Mouse (Mus musculus) ovary, adult 10 weeks (tissue): ENCODE measurements around the gene Mustn1. TPM values are rescaled to one million over a fixed set of nuclear protein-coding genes. Genes with fewer than 3 reads are reported as not detected.

Experiments used
- polyA plus RNA-seq: library from polyadenylated mRNA; stranded (reverse); fragments of 350-450 nt; fragmentation: Illumina TruSeq; extraction: RNeasy Lipid Tissue Mini Kit (QIAGEN cat#74804); gene quantifications from one replicate; pipeline ENCODE4 v1.2.3, GENCODE M21; 2014

Mustn1 gene
- 4.1 TPM for polyA plus RNA-seq

GRCm38 (mm10) chr14:30878958-30879571 is at the start of gene Mustn1:
Gene Mustn1 (plus strand): TSS chr14:30879200.

GRCm38 (mm10) chr14:30886204-30886603 is 7.2 kb downstream of the Mustn1 start, which contains the start of gene Itih4:
Gene Itih4 (plus strand): TSS chr14:30886476.

GRCm38 (mm10) chr14:30923375-30924105 is 44.5 kb downstream of the Mustn1 start, which contains the start of gene Itih3:
Gene Itih3 (minus strand): TSS chr14:30923760.

Other genes starting within 250 kb of the Mustn1 start
- 24.8 TPM for gene Rft1, start 224.8 kb upstream of the Mustn1 start, polyA plus RNA-seq
- 23.0 TPM for gene Sfmbt1, start 164.4 kb upstream of the Mustn1 start, polyA plus RNA-seq
- 8.4 TPM for gene Tmem110, start 53.6 kb upstream of the Mustn1 start, polyA plus RNA-seq
- not detected for gene Itih4, start 7.3 kb downstream of the Mustn1 start, polyA plus RNA-seq
- gene Itih3, start 44.6 kb downstream of the Mustn1 start, polyA plus RNA-seq, result 1.3 TPM
- gene Itih1, start 64.1 kb downstream of the Mustn1 start, polyA plus RNA-seq, result not detected
- 22.2 TPM for gene Nek4, start 72.2 kb downstream of the Mustn1 start, polyA plus RNA-seq
- 139 TPM for gene Glt8d1, start 122.2 kb downstream of the Mustn1 start, polyA plus RNA-seq
- 392 TPM for gene Spcs1, start 122.5 kb downstream of the Mustn1 start, polyA plus RNA-seq
- 187 TPM for gene Pbrm1, start 139.9 kb downstream of the Mustn1 start, polyA plus RNA-seq
- gene Gnl3, start 140.0 kb downstream of the Mustn1 start, polyA plus RNA-seq, result 159 TPM
- gene Smim4, start 249.8 kb downstream of the Mustn1 start, polyA plus RNA-seq, result 6.6 TPM